Mouse (Mus musculus) embryonic facial prominence, embryonic 14.5 days (tissue): ENCODE results near the gene Dock9. TPM values are rescaled to one million over a fixed set of nuclear protein-coding genes. Genes with fewer than 3 reads are reported as not detected.

Experiments
- ATAC-seq: fragments of 200-750 bp; cut with Nextera tagmentation; 2 replicates; pipeline ENCODE4 v1.8.0; 2017; ENCODE audit warnings: low read depth, moderate number of reproducible peaks, moderate TSS enrichment
- DNase-seq: peaks from one replicate; pipeline ENCODE4 v3.0.0-alpha.2; 2015; ENCODE audit warnings: low spot score
- H3K27ac ChIP-seq: fragments of 300-500 bp; sonication (generic); replicated peaks from 2 replicates; pipeline ENCODE4 v1.5.1; 2014; ENCODE audit warnings: low read depth, mild to moderate bottlenecking, low read length, moderate library complexity
- H3K27me3 ChIP-seq: fragments of 300-500 bp; sonication (generic); replicated peaks from 2 replicates; pipeline ENCODE4 v1.6.1; 2014; ENCODE audit warnings: low read length; ENCODE audit not compliant: control insufficient read depth, insufficient read depth
- H3K36me3 ChIP-seq: fragments of 300-500 bp; sonication (generic); 2 replicates; pipeline ENCODE4 v1.6.1; 2014; ENCODE audit warnings: low read length, mixed read lengths; ENCODE audit not compliant: control insufficient read depth, insufficient read depth
- H3K4me1 ChIP-seq: fragments of 300-500 bp; sonication (generic); 2 replicates; pipeline ENCODE4 v1.6.1; 2014; ENCODE audit warnings: antibody characterized with exemption, low read length; ENCODE audit not compliant: control insufficient read depth, insufficient read depth
- H3K4me2 ChIP-seq: fragments of 300-500 bp; sonication (generic); 2 replicates; pipeline ENCODE4 v1.6.1; 2014; ENCODE audit warnings: low read depth, mild to moderate bottlenecking, low read length, moderate library complexity, mixed read lengths
- H3K4me3 ChIP-seq: fragments of 300-500 bp; sonication (generic); 2 replicates; pipeline ENCODE4 v1.5.1; 2014; ENCODE audit warnings: low read depth, mild to moderate bottlenecking, low read length
- H3K9ac ChIP-seq: fragments of 300-500 bp; sonication (generic); 2 replicates; pipeline ENCODE4 v1.6.1; 2014; ENCODE audit warnings: low read depth, mild to moderate bottlenecking, low read length, moderate library complexity, mixed read lengths
- H3K9me3 ChIP-seq: fragments of 300-500 bp; sonication (generic); 2 replicates; pipeline ENCODE4 v1.6.1; 2016; ENCODE audit warnings: low read length; ENCODE audit not compliant: control insufficient read depth
- WGBS: fragments of 180-500 bp; shearing (Covaris S2); extraction: QIAGEN DNeasy Blood & Tissue Kit; methylation state at CpG from one replicate; pipeline ENCODE4 v1.1.7; 2014; 5-methylcytosine and 5-hydroxymethylcytosine counted together
- polyA plus RNA-seq: library from polyadenylated mRNA; unstranded; fragments of >200 nt; fragmentation: Nextera tagmentation; extraction: Ambion mirVana; gene quantifications from 2 replicates; pipeline ENCODE4 v1.2.1, GENCODE M21; 2014

Gene Dock9
- polyA plus RNA-seq, 1 experiment from 2014 or later = 14.0 TPM

- peak; percentile 32 for DNase-seq
- ATAC-seq = peak; percentile 75; the same call in 1 of the 2 replicates
- H3K27me3 ChIP-seq = no peaks in the 10 kb centered on the region
- no peak overlapping the region for H3K4me2 ChIP-seq
- H3K9ac ChIP-seq = no peak overlapping the region
- no peaks in the 10 kb centered on the region for H3K36me3 ChIP-seq
- 0 out of 2 replicates have a peak, but pooled peaks cover 3% of the 10 kb centered on the region for H3K4me1 ChIP-seq
- peaks cover 5% of the 10 kb centered on the region for H3K9me3 ChIP-seq
- no peak overlapping the region for H3K4me3 ChIP-seq
- WGBS = 94% methylated on average over 9 of the region's 9 CpGs
- no peak overlapping the region for H3K27ac ChIP-seq
These were observed 131.9 kb downstream of the Dock9 start for GRCm38 (mm10) chr14:121665693-121666273.

GRCm38 (mm10) chr14:121663913-121664312 is 133.7 kb downstream of the Dock9 start:
- Histone ChIP-seq H3K4me2 (no peak overlapping the region), H3K9me3 (peaks cover 5% of the 10 kb centered on the region), H3K4me3 (no peak overlapping the region), H3K27ac (no peak overlapping the region), H3K4me1 (peaks cover 7% of the 10 kb centered on the region; the same call in 1 of the 2 replicates), H3K36me3 (no peaks in the 10 kb centered on the region), H3K9ac (no peak overlapping the region), H3K27me3 (no peaks in the 10 kb centered on the region)
- DNase-seq (no peak), ATAC-seq (no peak)
- WGBS = 85% methylated on average over 1 of the region's 1 CpGs

DNA sequence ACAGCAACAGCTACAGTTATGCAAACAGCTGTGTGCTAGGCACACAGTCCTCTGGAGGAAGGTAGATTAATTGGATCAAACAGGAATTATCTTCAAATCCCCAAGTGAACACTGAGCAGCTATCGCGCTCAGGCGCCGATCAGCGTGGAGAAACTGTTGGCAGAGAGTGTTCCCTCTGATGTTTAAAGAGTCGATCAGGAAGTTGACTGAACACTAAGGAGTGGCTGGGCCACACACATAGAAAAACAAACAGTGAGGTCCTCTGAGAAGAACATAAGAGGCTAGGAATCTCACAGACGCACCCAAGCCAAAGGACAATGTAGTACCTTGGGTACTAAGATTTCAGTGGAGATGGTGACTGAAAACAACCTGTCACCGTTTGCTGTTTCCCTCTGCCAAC is 136.7 kb downstream of the Dock9 start:
- H3K9ac ChIP-seq = no peak overlapping the region
- H3K27ac ChIP-seq = no peak overlapping the region
- DNase-seq (peak; percentile 44), ATAC-seq (no peak; the same call in 1 of the 2 replicates)
- 50% methylated on average over 8 of the region's 8 CpGs for WGBS
- H3K36me3 ChIP-seq = 0 out of 2 replicates have a peak, but pooled peaks cover 4% of the 10 kb centered on the region
- H3K4me2 ChIP-seq = no peak overlapping the region
- H3K4me1 ChIP-seq = peaks cover 7% of the 10 kb centered on the region; the same call in 1 of the 2 replicates
- no peak overlapping the region for H3K4me3 ChIP-seq
- H3K9me3 ChIP-seq = peaks cover 1% of the 10 kb centered on the region
- no peaks in the 10 kb centered on the region for H3K27me3 ChIP-seq

DNA sequence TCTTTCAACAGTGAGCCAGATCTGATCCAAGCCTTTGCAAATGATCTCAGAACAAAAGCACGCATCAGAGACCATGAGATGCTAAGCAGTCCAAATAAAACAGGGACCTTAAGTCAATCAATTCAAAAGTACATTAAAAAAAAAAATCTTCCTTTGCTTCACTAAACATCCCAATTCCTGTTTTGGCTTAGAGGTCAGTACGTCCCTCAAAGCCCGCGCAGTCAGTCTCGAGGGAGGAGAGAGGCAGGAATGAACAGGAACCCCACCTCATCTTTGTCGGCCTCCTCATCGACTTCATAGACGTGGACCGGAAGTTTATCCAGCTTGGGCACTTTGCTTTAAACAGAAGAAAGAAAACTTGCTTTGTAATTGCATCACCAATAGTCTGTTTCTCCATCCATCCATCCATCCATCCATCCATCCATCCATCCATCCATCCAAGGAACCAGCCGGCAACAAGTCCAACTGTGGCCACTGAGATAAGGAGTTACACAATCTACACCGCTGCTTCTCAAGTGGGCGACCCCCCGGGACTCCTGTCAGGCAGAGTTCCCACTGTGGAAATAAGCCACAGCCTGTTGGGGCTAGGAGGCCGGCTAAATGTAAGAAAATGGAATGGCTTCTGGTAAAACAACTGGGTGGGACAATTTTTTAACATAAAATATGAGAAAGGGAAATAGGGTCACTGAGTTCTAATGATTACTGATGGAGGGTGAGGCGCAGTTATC is 137.3 kb downstream of the Dock9 start:
- no peaks in the 10 kb centered on the region; the same call in 1 of the 2 replicates for H3K9me3 ChIP-seq
- no peak for ATAC-seq
- no peak overlapping the region for H3K4me3 ChIP-seq
- H3K27me3 ChIP-seq = no peaks in the 10 kb centered on the region
- H3K27ac ChIP-seq = no peak overlapping the region
- DNase-seq = no peak
- H3K4me2 ChIP-seq = no peak overlapping the region
- no peak overlapping the region for H3K9ac ChIP-seq
- 76% methylated on average over 15 of the region's 15 CpGs for WGBS
- H3K4me1 ChIP-seq = peaks cover 7% of the 10 kb centered on the region; the same call in 1 of the 2 replicates
- 0 out of 2 replicates have a peak, but pooled peaks cover 4% of the 10 kb centered on the region for H3K36me3 ChIP-seq

- no peak for DNase-seq
- Histone ChIP-seq H3K4me1 (peaks cover 9% of the 10 kb centered on the region), H3K27me3 (no peaks in the 10 kb centered on the region), H3K9ac (no peak overlapping the region), H3K9me3 (no peaks in the 10 kb centered on the region; the same call in 1 of the 2 replicates), H3K4me3 (no peak overlapping the region), H3K4me2 (no peak overlapping the region), H3K36me3 (0 out of 2 replicates have a peak, but pooled peaks cover 4% of the 10 kb centered on the region), H3K27ac (no peak overlapping the region)
- 73% methylated on average over 12 of the region's 12 CpGs for WGBS
- no peak for ATAC-seq
These were observed 138.4 kb downstream of the Dock9 start for GRCm38 (mm10) chr14:121659061-121659824.

DNA sequence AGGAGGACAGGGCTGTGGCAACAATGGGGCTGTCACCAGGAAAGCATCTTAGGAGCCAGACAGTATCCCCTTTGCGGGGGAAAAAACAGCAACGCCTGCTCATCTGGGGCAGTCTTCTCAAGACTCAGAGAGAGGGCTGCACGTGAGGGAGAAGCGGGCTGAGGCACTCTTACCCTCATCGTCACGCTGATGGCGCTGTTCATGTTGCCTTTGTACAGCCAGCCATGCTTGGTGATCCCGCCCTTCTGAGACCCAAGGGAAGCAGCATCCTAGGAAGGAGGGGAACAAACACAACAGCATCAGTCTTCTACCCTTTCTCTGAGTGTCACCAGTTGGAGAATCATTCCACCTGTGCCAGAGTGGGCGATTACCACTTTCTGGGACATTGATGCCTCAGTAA is 139.1 kb downstream of the Dock9 start:
- ATAC-seq = no peak
- no peaks in the 10 kb centered on the region; the same call in 1 of the 2 replicates for H3K9me3 ChIP-seq
- H3K9ac ChIP-seq = no peak overlapping the region
- H3K36me3 ChIP-seq = 0 out of 2 replicates have a peak, but pooled peaks cover 4% of the 10 kb centered on the region
- H3K27ac ChIP-seq = no peak overlapping the region
- H3K4me2 ChIP-seq = no peak overlapping the region
- DNase-seq = no peak
- H3K27me3 ChIP-seq = no peaks in the 10 kb centered on the region
- 82% methylated on average over 9 of the region's 9 CpGs for WGBS
- peaks cover 12% of the 10 kb centered on the region for H3K4me1 ChIP-seq
- no peak overlapping the region for H3K4me3 ChIP-seq

GRCm38 (mm10) chr14:121657633-121658032 is 140.0 kb downstream of the Dock9 start:
- peaks cover 12% of the 10 kb centered on the region for H3K4me1 ChIP-seq
- WGBS = 73% methylated on average over 7 of the region's 7 CpGs
- H3K27me3 ChIP-seq = no peaks in the 10 kb centered on the region
- no peak for DNase-seq
- no peak for ATAC-seq
- H3K9me3 ChIP-seq = no peaks in the 10 kb centered on the region
- H3K36me3 ChIP-seq = 0 out of 2 replicates have a peak, but pooled peaks cover 7% of the 10 kb centered on the region
- H3K4me2 ChIP-seq = no peak overlapping the region
- H3K9ac ChIP-seq = no peak overlapping the region
- no peak overlapping the region for H3K27ac ChIP-seq
- H3K4me3 ChIP-seq = no peak overlapping the region

DNA sequence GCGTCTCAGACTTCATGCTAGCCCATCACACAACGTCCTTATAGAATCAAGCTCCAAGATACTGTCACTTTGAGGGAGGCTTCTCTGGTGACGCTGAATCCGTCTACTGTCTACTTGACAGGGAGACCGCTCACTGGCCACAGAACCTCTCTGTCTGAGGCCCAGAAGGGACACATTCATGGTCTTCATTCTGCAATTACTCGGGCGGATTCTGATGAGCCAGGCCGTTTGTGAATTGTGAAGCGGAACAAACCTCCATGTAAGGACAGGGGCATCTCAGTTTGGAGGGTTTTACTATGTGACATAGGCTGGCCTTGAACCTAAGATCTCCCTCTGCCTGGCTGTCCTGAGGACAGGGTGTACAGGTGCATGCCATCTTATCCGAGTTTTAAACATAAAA is 140.7 kb downstream of the Dock9 start:
- Histone ChIP-seq H3K4me2 (no peak overlapping the region), H3K27ac (no peak overlapping the region), H3K4me3 (no peak overlapping the region), H3K9ac (no peak overlapping the region), H3K9me3 (no peaks in the 10 kb centered on the region), H3K36me3 (0 out of 2 replicates have a peak, but pooled peaks cover 9% of the 10 kb centered on the region), H3K4me1 (peaks cover 12% of the 10 kb centered on the region), H3K27me3 (no peaks in the 10 kb centered on the region)
- WGBS = 94% methylated on average over 10 of the region's 10 CpGs
- ATAC-seq (no peak), DNase-seq (no peak)
